Mouse (Mus musculus) brain, embryonic 14.5 days (tissue): ENCODE data around the gene Wnt9a. TPM values are rescaled to one million over a fixed set of nuclear protein-coding genes. Genes with fewer than 3 reads are reported as not detected.
A peak's percentile ranks its signal among the peaks of the same experiment; 100 is the strongest.

Experiments used
- DNase-seq: peaks from one replicate; pipeline ENCODE4 v3.0.0-alpha.2; 2011; ENCODE audit warnings: low read depth
- CTCF ChIP-seq: fragments of 200-500 bp; IDR thresholded peaks from 2 replicates; pipeline ENCODE4 v1.5.1; 2012; ENCODE audit warnings: inconsistent platforms, mild to moderate bottlenecking, moderate library complexity, borderline replicate concordance; ENCODE audit not compliant: insufficient read depth, insufficient read length; ENCODE audit errors: extremely low read depth
- POLR2A ChIP-seq: fragments of 200-500 bp; IDR thresholded peaks from 2 replicates; pipeline ENCODE4 v1.6.1; 2012; ENCODE audit warnings: mild to moderate bottlenecking, inconsistent platforms, borderline replicate concordance; ENCODE audit not compliant: poor library complexity, insufficient read depth, insufficient read length, severe bottlenecking; ENCODE audit errors: extremely low read depth
- polyA plus RNA-seq: library from polyadenylated mRNA; depleted of rRNA; stranded (reverse); fragments of >200 nt; gene quantifications from 2 replicates; pipeline ENCODE4 v1.2.3, GENCODE M21; 2012

Wnt9a gene
- polyA plus RNA-seq, 1 experiment: 4.5 TPM

DNA sequence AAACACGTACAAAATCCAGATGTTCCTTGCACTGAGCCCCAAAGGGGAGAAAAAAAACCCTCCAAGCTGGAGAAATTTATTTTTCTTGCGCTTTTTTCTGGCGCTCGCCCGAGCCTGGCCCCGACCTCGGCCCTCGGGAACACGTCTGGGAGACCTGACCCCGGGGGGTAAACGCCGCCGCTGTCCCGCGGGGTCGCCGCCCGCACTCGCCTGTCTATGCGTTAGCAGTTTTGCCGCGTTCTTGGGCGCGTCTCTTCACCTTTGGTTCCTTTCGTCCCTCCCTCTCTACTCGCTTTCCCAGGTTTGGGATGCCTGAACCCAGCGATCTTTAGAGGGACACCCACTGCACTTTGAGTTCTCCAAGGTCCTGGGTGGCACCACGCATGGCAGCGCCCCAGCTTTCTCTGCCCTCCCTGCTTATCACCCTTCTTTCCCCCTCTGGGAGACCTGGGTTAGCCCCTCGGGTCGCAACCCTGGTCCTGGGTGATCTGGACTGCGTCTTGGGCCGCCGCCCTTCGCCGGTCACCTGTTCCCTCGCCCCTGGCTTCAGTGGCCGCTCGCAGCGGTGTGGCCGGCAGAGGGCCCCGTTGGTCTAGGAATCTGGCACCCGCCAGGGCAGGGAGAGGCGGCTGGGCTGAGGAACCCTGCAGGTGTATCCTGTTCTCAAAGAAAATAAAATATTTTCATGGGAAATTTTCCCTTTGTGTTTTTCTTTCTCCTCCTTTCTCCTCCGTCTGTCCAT, 865 bp downstream of the Wnt9a start:
- DNase-seq: peak; percentile 67
- TF ChIP-seq POLR2A (no peak), CTCF (peak; percentile 75)

DNA sequence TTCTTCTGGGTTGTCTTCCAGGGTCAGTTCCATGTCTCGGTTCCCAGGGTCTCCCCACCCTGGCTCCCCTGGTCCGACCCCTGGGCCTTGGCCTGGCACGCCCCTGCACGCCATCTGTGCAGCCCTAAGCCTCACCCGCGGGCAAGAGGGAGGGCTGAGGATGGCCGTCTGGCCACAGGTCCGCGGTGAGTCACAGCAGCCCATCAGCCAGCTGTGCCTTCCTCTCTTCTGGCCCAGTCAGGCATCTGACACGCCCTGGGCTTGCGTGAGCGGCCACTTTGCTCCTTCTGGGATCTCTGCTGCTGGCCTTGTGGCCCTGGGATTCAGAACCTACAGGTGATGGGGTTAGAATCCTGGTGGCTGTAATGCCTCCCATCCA, 1.4 kb downstream of the Wnt9a start:
- DNase-seq: no peak
- TF ChIP-seq CTCF (no peak), POLR2A (no peak)

DNA sequence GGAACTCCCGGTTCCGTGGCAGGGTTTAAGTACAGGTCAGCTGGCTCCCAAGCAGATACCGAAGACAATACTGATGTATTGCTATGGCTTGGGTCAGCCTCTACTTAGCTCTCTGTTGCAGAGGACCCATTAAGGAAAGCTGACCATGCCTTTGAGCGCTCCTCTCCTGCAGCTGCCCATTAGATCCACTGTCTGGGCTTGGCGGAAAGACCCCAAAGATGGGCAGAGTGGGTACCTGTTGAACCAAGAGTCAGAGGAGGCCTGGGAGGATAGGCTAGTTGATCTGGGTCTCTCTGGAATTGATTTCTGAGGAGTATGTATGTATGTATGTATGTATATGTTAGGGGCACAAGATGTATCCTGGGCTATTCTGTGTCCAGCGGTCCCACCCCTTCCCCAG, 1.9 kb downstream of the Wnt9a start:
- no peak for TF ChIP-seq POLR2A
- TF ChIP-seq CTCF: no peak
- no peak for DNase-seq

DNA sequence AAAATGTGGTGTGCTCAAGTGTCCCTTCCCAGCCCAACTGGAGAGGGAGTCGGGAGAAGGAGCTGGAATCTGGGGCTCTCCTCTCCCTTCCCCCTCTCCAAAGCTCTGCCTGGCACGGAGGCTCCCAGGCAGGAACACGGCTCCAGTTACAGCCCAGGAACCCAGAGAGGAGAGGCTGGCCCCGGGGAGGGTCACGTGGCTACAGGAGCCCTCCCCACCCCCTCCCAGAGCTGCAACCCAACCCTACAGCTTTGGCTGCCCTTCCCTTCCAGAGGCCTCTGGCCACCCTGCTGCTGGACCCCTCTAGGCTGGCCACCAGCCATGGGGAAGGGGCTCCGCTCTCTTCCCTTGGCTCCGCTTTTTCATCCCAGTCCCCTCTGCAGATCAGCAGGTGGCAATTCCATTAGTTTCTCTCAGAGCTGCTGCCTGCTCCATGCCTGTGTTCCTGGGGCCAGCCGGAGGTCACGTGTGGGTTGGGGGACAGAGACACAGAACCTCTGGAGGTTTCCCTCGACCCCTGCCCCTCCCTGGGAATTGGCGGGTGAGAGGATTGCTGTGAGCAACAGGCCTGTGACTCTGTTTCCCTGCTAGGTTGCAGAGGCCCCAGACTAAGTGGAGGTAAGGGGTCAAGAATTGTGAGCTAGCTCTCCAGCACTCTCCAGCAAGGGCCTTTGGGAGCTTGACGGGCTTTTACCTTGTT, 2.5 kb downstream of the Wnt9a start:
- no peak for TF ChIP-seq CTCF
- TF ChIP-seq POLR2A: no peak
- peak; percentile 61 for DNase-seq

DNA sequence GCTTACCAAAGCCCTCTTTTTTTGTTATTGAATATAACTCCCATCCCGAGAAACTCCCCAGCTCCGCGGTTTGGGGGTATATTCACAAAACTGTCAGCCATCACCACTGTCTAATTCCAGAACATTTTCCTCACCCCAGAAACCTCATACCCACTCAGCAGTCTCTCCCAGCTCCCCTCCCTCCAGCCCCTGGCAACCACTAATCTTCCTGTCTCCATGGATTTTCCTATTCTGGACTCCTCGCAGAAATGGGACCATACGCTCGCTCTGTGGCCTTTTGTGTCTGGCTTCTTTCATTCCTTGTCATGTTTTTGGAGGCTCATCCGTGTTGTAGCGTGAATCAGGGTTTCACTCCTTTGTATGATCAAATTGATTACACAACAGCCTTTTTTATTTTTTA, 3.2 kb downstream of the Wnt9a start:
- no peak for TF ChIP-seq CTCF
- no peak for TF ChIP-seq POLR2A

DNA sequence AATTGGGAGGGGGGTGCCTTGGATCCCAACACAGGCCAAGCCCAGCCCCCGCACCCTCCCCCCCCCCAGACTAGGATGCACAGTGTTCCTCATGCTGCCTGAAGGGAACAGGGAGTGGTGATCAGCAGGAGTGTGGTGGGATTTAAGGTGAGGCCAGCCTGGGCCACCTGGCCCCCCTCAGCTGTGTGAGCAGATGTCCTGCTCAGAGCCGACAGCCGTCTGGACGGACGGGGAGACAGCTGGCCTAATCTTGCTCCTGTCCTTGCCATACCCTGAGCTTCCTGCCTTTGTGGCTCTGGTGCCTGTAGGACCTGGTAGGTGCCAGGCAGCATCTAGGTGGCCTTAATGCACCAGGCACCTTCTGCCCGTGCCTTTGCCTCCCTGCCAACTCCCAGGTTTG, 5.3 kb downstream of the Wnt9a start:
- TF ChIP-seq CTCF (no peak), POLR2A (no peak)
- DNase-seq: no peak

More for the DNA sequence above, 3.2 kb downstream of the Wnt9a start:
- peak; percentile 72 for DNase-seq

DNA sequence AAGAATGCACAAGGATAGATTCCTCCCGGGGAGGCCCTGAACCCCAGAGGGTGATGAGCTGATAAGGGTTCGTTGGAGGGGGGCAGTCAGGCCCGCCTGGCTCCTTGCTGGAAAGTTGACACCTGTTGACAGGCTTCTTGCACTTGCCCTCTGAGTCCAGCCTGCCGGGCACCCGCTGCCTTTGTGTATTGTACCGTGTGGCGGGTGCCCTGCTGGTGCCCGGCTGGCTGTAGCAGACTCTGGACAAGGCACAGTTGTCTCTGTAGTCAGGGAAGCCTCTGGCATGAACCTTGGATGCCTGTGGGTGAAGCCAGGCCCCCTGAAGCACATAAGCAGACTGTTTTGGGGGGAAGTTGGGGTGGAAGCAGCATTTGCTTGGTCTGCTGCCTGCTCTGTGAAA, 5.8 kb downstream of the Wnt9a start:
- no peak for DNase-seq
- TF ChIP-seq POLR2A: no peak
- no peak for TF ChIP-seq CTCF

DNA sequence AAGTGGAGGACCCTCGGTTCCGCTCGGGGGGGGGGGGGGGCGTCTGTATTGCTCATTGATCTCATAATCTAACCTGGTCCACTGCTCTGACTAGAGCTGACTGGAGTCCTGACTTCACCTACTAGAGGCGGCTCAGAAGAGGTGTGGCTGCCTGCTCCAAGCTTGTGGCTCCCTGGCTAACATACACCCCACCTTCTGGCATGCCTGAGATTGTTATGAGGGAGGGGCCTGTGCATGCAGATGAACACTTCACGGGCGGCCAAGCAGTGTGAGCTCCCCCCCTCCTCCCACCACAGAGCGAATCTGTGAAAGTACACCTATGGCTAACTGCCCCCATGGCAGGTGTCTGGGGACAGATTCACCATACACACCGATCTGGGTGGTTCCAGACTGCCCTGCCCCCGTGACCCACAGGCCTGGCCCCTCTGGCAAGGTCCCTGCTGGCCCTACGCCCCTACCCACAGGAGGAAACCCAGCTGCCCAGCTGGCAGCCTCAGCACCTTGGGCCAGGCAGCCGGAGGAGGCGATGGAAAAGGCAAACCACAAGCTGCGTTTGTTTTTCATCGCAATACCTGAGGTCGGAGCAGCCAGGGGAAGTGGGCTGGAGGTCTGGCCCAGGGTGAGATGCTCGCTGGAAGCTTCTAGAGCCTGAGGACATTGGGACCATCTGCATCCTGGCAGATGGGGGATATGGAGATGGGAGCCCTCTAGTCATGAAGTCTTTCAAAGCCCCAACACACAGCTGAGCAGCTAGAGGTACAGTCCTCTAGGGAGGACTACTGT, 6.5 kb downstream of the Wnt9a start:
- DNase-seq: no peak
- TF ChIP-seq CTCF (no peak), POLR2A (no peak)

DNA sequence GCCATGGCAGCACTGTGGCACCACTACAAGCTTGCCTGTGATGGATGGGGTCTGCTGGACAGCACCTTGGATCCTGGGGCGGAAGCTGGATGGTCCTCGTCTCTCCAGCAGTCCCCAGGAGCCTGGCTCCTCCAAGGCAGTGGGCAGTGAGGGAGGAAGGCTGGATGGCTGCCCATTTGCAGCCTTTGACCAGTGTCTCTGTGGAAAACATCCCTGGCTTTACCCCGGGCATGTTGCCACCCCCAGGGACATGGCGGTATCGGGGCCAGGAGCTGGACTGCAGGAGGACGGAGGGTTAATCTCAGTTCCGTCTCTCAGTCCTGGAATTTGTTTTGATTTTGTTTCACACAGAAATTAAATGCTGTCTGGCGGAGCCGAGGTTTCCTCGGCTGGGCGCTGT, 7.2 kb downstream of the Wnt9a start:
- TF ChIP-seq CTCF (no peak), POLR2A (no peak)

DNA sequence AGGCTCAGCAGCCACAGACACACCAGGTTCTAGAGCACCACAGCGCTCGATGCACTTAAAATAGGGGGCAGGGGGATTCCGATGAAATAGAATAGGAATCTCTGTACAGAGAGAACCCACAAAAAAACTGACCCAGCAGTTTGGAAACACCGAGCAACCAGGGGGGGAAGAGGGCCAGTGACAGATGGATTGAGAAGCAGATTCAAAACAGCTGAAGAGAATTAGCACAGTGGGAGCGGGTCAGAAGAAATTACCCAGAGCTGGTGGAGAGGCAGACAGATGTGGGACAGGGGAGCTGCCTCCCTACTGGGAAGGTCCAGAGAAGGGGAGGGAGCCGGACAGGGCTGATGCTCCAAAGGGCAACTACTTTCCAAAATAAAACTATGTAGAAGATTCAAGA, 9.8 kb downstream of the Wnt9a start:
- no peak for DNase-seq
- TF ChIP-seq POLR2A (no peak), CTCF (no peak)

More for the DNA sequence above, 7.2 kb downstream of the Wnt9a start:
- DNase-seq: no peak

DNA sequence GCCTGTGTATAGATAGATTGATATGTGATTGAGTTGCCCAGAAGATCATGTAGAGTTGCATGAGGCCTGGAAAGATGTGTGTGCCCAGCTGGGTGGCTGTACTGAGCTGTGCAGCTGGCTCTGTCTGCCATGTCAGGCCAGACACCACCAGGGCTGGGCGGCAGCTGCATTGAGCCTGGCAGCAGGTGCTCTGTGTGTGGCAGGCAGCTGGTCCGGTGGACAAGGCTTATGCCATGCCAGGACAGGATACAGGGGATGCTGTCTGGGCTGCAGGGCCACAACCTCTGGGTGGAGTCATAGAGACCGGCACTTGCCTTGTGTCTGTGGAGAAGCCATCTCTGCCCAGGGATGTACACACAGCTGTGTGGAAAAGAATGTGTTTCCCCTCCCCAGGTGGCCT, 16.3 kb downstream of the Wnt9a start:
- DNase-seq: no peak
- TF ChIP-seq CTCF: no peak
- TF ChIP-seq POLR2A: no peak
